Mouse (Mus musculus) right cerebral cortex, adult 18-20 months (tissue): ENCODE measurements around the gene St6galnac6.

Experiments
- DNase-seq: peaks from one replicate; pipeline ENCODE4 v3.0.0; 2022; ENCODE audit warnings: mixed read lengths

Gene St6galnac6

DNA sequence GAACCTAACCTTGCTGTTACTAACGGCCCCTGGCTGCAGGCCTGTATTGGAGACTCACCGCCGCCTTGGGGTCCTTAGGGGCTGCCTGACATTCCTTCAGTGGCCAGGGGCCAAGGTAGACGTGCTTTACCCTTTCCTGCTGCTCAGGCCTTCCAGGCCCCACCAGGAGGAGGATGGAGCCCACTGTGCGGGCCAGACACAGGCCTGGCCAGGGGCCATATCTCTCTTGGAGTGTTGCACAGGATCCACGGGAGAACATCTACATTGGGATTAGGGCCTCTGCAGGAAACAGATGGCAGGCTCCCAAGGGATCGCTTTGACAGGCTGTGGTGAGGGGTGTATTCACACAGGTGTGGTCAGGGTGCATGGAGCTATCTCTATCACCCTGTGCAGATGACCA, 43.3 kb downstream of the St6galnac6 start:
- DNase-seq: no peak

DNA sequence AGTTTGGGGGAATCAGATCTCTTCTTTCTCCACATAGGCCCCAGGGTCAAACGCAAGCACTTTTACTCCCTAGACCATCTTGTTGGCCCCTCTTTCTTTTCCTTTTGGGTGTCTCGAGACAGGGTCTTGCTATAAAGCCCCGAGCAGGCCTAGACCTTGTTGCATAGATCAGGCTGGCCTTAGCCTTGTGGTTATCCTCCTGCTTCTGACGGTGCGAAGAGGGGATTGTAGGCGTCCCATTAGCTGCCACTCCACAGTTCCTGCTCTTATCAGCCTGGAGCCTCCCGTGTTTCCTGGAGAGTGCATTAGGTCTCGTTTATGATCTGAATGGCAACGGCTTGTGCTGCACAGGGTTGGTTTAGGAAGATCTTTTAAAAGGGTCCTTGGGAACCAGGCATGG, 44.6 kb downstream of the St6galnac6 start:
- DNase-seq: no peak

DNA sequence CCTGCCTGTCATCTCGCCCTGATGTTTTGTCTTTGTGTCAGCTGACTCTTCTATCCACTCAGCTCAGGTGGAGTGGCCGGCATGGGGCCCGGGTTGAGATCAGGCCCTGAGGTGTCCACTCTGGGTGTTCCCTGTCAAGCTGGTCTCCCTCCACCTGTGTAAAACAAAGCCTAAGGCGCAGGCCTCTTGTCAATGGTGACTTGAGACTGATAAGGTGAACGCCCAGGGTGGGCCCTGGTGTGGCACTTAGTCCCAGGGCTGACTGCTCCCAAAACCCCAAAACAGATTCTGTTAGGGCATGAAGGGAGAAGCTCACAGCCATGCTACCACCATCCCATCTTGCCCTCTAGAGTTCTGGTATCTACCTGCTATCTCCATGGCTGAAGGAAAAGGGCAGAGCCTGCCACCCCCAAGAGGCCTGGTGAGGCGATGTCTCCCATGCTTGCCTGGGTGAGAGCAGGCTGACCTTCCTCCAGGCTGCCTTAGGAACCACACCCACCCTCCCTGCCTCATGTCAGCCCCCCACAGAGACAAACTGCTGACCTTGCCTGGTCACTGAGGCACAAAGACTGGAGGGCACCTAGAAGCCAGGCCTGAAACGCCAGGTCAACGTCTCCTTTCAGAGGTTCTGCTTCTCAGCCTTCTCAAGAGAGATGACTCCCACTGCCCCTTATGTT, 45.4 kb downstream of the St6galnac6 start:
- DNase-seq: no peak

DNA sequence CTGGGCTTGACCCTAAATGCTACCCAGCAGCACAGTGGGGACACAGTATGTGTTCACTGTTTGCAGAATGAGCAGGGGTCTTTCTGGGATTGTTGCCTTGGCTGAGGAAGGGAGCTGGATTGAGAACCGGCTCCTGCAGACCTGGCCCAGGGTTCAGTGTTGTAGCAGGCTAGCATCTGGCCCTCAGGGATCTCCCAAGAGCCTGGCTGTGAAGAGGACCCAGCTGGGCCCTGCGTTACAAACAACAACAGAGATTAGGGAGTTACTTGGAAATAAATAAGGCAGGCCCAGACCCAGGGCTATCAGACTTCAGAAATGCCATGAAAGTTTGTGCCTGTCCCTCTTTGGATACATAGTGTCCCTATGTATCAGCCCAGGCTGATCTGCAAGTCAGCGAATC, 46.1 kb downstream of the St6galnac6 start:
- DNase-seq: no peak

DNA sequence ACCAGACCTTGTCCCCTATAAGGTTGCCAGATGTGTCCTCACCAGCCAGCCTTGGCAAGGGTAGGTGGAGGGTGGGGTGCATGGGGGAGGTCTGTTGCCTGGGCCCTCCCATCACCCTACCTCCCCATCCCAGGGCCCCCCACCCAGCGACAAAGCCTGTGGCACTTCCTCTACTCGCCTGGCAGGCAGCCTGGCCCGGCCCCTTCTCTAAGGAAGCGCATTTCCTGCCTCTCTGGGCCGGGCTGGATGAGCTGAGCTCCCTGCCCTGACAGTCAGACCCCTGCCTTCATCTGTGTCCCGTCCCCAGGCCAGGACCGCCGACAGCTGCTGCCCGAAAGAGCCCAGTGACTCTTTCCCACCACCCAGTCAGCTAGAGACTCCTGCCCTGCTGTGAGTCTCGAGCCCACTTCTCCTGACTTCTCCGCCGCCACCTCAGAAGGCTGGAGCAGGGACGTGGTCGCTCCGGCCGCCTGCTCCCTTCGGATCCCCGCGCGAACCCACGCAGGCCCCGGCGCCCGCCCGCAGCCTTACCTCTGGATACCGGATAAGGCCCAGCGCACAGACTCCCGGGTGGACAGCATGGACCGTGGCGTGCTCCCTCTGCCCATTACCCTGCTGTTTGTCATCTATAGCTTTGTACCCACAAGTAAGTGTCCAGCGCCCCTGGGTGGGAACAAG, 47.0 kb downstream of the St6galnac6 start, which contains the start of gene Eng:
Eng (plus strand) TSS at position 217 of the 678 bp plus-strand sequence.
- no peak for DNase-seq

DNA sequence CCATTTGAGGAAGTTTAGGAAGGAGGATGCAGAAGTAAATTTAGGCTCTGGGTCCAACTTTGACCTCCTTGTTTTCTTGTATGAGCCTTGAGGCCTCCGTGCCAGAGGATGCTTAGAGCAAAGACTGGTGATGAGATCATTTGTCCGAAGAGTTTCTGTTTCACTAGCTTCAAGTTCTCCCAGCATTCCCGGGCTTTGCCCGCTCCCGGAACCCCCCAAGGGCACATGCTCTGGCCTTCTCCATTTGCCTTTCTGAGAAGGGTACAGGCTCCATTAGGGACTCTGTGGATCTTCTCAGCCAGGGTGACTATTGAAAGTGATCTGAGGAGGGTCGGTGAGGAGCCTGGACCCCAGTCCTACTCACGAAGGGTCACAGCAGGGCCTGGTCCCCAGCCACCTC, 47.9 kb downstream of the St6galnac6 start:
- DNase-seq: no peak

DNA sequence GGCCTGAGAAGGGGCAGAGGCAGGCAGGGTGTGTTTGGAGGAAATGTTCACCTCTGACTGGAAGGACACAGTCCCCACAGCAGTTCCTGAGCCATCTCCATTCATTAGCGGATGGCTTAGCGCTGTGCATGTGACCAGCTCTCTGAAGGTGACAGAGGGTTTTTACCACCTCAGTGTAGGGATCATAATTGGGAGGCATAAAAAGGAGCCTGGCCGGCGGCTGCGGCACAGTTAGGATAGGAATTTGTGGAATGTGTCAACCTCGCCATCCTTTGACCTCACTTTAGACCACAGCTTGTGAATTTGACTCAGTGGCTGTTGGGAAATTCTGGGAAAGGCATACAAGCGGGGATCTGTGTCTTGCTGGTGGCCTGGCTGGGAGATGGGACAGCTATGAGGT, 54.3 kb downstream of the St6galnac6 start:
- no peak for DNase-seq

DNA sequence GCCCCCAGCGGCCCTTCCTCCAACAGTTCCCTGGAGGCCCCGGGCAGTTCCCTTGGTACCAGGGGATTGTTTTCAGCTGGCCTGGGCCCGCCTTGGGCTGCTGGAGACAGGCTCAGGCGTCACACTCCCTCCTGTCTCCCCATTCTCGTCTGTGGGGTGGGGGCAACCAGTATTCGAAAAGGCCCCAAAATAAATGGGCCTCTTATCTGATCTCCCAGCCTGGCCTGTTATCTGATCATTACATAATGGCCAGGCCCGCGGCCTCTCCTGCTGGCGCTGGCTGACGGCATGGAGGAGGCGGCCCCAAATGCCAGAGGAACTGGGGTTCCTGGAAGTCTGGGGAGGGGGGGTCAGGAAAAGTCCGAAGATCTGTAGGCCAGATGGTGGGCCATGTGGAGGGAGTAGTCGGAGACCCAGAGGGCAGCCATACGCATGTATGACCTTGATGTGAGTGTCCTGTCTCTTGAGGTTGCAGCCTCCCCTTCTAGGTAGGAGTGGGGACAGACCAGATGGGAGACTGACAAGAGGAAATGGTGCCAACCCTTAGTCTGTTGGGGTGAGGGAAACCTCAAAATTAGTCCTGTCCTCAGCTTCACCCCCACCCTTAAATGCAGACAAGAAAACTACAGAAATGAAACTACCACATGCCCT, 55.4 kb downstream of the St6galnac6 start:
- DNase-seq: no peak

DNA sequence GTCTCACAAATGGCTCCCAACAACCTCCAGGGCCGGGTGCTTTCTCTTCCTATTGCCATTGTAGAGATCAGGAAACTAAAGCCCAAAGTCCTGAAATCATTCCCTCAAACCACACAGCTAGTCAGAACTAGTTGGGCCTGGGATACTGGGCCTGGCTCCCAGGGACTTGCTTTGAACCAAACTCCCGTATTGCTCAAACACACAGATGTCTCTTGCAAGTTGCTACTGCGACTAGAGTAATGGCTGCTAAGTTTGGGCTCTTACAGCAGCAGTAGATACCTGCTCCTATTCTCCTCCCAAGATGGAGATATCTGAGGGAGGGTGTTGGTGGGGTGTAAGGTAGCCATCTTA, 55.9 kb downstream of the St6galnac6 start:
- DNase-seq: no peak

DNA sequence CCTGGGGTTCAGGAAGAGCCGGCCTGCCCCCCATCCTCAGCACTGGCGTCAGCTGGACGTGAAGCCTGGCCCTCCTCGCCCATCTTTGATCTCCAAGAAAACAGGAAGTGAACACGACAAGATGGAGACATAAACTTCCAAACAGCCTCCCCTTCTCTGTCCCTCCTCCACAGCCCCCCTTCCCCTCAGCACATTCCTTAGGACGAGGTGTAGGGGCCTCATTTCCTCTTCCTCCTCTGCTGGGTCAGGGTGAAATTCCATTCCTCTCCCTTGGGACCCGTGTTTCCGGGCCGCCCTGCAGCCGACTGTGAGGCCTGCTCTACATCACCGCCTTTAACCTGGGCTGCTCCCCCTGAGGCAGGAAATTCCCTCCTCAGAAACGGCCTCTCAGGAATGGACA, 56.3 kb downstream of the St6galnac6 start:
- no peak for DNase-seq

DNA sequence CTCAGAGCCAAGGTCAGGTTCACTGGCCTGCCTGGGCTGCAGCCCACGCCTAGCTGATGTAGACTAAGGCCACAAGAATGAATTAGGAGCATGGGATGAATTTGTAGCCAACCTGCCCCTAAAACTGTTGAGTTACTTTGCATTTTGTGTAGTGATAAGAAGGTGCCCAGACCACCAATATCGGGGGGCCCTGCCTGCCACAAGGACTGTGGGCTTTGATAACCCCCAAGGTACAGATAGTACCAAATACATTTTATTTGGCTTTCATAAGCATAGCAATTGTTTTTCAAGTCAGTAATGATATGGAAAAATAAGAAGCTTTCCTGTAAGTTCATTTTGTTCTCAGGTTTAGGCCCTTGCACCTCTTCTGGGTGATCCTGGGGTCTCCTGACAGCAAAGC, 59.4 kb downstream of the St6galnac6 start:
- DNase-seq: no peak

DNA sequence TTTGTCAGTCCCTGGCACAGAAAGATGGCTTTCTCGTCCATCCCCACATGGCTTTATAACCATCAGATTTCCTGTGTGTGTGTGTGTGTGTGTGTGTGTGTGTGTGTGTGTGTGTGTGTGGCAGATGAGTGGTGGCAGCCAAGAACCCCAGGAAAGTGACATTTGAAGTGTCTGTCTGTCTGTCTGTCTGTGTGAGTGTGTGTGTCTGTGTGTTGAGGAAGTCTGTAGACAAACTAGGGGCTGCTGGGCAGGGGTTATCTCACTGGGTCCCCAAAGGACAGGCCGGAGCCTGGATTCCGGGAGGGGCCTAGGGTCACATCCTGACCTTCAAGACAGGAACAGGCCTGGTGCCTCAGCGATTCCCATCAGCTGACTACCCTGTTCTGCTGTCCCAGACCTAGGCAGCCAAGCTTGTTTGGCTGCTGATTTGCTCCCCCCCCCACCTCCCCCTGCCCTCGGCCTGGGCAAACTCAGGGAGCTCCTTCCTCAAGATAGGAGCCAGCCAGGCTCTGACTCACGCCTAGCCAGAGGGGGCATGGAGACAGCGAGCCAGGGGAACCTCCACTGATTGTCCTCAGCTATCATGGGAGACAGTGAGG, 62.1 kb downstream of the St6galnac6 start:
- DNase-seq: no peak

DNA sequence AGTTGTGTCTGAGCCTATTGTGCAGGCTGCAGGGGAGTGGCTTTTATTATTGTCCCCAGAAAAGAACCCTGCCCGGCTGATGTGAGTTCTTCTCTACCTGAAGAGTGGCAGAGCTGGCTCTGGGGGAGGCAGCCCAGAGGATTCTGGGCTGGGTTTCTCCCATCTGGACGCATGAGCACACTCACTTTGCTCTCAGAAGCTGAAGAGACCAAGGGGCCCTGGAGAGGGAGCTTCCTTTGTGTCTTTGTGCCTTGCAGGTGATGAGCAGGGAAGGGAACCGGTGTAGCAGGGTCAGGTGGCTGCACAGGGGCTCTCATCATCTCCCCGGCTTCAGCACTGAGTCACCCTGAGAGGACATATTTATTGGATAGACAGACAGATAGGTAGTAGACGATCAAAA, 62.8 kb downstream of the St6galnac6 start:
- no peak for DNase-seq

DNA sequence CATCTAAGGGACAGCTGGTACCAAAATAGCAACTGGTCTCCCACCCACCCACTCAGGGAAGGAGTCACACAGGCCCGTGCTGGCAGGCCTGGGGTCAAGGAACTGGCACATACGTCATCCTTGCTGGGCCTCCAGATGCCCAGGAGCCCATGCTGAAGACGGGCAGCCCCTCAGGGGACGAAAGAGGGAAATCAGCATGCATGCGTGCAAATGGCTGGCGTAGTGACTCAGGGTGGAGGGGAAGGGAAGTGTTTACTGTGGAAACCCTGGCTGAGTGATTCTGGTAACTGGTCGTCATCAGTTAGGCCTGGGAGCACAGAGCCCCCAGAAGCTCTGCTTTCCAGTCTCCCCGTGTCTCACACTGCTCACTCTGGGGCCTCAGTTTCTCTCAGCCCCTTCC, 65.8 kb downstream of the St6galnac6 start:
- no peak for DNase-seq

DNA sequence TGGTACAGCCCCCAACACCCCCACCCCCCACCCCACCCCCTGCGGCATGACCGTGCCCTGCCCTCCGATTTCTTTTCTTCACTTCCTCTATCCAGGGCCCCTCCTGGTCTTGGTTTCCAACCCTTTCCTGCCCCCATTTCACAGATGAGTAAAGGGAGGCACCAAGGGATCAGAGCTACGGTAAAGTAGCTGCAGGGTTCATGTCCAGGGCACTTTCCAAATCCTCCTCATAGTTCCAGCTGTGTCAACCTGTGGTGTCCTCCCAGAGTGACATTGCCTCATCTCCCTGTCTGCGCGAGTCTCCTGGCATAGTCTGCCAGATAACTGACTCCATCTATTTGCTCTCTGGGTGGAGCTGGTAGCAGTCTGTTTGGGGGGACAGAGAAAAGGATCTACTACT, 66.3 kb downstream of the St6galnac6 start:
- no peak for DNase-seq

DNA sequence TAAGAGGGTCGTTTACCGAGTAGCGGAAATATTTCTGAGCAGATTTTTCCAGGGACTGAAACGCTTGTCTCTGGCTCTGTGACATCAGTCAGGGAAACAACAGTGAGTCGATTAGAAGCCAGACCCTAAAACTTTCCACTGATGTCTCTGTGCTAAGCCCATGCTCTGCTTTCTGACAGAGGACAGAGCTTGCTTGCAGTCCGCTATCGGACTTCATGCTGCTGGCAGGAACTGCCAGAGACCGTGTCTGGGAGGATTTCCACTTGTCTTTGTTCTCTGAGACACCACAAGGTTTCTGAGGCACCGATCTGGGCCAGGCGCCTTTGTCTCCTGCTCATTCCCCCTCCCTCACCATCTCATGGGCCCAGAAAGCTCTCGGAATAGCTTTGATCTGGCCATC, 68.3 kb downstream of the St6galnac6 start:
- DNase-seq: no peak

DNA sequence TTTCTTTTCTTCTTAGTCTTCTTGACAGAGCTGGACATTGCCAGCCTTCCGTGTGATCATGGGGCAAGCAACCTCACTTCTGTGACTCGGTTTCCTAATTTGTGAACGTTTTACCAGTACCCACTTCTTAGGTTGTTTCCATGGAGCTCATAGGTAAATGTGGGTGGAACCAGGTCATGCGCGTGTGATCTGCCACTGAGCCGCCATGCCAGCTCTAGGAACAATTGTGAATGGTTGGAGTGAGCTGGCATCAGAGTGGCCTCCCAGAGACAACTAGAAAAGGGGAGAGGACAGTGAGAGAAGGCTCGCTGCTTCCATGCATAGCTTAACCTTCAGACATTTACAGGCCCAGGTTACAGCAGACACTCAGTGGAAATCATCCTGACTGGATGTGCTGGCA, 68.7 kb downstream of the St6galnac6 start:
- no peak for DNase-seq

DNA sequence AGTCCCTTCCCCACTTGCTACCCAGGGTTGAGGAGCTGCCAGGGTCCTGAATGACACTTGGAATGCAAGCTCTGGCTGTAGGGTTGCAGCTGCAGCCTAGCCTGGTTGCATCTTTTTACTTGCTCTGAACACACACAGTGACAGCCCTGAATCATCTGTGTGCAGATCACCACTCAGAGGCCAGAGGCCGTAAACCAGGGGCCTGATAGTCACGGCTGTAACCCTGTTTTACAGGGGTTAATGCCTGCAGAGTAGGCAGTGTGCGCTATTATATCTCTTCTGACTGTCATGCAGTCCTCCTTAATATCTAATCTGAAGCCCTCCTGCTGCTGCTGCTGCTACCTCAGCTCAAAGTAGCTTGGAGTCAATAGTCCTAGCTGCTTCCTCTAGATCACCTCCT, 70.4 kb downstream of the St6galnac6 start:
- DNase-seq: no peak
